Mouse (Mus musculus) neutrophil, adult 5-6 weeks (primary cell): ENCODE results near the gene Itsn2. TPM values are rescaled to one million over a fixed set of nuclear protein-coding genes. Genes with fewer than 3 reads are reported as not detected.

Experiments
- ATAC-seq: fragments of 151-379, 151-347 bp; 2 replicates; pipeline ENCODE4 v1.8.0; 2017; ENCODE audit warnings: mild to moderate bottlenecking, moderate TSS enrichment; ENCODE audit not compliant: insufficient number of reproducible peaks, poor library complexity, low FRiP score, severe bottlenecking; ENCODE audit errors: extremely low read depth
- total RNA-seq: library from RNA; stranded (forward); fragments of 200-1000 nt; gene quantifications from 2 replicates; pipeline ENCODE4 v1.2.3, GENCODE M21; 2017

Itsn2 gene
- total RNA-seq, 1 experiment from 2014 or later = 436 TPM

DNA sequence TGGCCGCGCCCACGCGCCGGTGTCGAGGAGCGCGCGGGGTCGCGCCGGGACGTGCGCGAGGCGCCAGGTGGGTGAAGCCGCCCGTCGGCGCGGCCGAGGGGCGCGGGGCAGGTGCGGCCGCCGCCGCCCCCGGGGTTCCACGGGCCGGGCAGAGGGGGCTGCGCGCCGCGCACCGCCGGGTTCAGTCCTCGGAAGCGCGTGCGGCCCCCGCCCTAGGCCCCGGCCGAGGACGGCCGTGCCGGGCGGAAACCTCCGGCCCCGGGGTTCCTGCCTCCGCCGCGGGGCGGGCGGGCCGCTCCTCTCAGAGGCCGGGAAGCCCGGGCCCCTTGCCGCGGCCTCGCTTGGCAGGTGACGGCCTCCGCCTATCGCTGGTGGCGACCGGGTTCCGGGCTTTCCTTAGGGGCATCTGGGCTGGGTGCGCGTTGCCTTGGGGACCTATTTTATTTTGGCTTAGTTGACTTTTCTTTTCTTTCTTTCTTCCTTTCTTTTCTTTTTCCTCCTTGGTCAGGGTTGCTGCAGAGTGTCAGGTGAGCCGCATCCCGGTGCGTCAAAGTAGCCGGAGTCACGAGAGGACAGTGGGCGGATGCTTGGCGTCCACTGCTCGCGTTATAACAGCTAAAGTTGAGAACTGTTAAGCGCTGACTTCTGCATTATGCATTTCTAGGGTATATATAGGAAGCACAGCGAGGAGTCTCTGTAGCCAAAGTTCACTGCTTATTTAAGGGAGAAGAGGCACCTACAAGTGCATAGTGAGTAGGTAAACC lies 910 bp downstream of the Itsn2 start:
- peak; percentile 36; the same call in 1 of the 2 replicates for ATAC-seq

DNA sequence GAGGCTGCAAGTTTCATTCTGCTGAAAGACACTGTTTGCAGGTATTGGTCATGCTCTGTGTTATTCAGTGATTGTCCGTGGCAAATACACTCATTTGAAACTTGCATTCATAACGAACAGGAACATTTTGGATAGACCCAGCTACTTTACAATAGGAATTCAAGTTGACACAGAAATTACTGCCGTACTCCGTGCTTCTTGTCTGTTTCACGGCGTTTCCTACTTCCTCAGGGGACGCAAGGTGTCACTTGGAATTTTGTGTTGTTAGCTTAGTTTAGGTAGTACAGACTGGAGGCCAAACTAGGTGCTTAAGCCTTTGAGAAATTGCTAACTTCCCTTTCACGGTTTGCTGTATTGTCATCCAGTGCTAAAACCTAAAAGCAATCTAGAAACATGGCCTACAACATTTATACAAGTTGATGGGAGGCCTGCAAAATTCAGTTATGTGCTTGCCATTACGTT lies 1.5 kb downstream of the Itsn2 start:
- no peak for ATAC-seq

DNA sequence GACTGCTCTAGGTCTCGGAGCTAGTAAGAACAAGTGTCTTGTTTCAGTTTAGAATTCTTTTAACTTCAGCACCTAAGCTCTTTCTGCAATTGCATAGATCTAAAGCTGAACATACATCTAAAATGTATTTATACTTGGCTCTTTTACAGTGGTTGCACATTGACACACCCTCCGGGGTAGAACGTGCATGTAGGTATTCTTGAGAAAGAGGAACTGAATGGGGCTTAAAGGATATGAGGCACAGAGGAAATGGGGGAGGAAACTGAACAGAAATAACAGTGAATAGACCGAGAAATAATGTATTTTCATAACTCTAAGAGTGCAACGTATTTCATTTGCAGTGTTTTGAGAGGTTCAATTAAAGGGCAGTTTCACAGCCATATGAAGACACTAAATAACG lies 2.6 kb downstream of the Itsn2 start:
- ATAC-seq = peak; percentile 80

DNA sequence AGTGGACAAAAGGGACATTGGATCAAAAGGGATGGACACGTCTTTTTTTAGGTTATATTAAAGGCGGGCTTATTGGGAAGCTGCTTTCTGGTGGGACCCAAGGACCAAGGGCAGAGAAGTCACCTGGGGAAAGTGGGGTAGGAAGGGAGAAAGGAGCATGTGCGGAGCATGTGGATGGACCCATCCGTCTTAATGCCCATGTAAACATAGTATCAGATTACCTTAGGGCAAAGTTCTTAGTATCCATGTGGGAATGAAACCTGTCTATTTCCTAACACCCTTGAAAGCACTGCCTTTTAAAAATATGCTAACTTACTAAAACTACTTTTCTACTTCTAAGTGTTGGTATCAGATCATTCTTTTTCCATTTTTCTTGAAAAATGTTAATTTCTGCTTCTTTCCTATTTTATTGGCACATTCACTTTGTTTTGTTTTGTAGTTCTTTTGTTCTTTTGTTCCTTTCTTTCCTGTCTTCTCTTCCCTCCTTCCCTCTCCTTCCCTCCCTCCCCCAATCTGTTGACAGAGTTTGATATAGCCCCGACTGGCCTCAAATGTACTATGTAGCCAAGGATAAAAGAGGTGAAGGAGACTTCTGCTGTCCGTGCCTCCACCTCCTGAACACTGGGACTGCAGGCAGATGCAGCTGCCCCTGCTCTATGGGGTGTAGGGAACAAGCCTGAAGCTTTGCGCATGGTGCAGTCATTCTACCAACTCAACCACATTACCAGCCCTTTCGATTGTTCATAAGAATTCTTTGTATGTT lies 6.4 kb downstream of the Itsn2 start:
- no peak for ATAC-seq

DNA sequence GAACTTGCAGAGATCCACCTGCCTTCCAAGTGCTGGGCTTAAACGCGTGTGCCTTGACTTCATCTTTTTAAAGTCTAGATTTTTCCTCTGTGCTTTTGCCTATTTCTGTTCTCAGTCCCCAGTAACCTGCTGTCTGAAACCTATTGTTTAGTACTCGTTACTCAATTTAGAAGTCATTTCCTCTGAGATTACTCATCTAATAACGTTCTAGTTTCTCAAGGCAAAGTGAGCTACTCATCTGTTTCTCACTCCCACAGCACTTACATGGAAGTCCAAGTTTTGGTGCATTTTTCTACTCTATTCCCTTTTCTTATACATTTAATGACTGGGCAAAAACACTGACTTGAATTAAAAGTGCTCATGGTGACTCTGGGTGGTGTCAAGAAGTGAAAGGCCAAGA lies 7.3 kb downstream of the Itsn2 start:
- no peak for ATAC-seq

DNA sequence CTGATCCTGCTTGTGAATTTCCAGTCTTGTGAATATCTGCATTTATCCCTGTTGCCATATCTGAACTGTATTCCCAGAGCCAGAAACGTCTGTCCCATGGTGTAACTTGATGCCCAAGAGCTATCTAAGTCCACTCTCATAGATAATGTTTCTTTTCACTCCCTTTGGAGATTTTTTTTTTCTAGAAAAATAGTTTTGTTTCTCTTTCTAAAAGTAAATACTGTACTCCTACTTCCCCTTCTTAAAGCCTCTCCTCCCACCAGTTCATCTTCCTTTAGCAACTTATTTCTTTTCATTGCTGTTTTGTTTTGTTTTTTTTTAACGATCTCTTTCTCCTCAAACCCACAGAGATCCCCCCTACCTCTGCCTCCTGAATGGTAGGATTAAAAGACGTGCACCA lies 14.2 kb downstream of the Itsn2 start:
- no peak for ATAC-seq

DNA sequence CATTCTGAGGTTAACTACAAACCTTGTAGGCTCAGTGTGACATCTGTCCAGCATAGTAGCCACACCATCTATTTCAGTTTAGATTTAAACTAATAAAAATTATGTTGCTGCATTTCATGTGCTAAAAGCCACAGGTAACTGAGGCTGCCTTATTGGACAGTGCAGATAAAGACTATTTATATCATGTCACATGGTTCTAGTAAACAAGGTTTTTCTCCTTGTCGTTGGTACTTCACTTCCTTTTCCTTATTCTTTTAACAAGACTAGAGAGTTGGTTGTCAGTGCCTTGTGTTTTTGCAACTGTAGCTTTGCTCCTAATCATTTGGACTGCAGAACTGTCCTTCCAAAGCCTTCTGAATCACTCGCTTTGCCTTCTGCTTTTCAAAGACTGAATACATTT lies 22.3 kb downstream of the Itsn2 start:
- no peak for ATAC-seq

DNA sequence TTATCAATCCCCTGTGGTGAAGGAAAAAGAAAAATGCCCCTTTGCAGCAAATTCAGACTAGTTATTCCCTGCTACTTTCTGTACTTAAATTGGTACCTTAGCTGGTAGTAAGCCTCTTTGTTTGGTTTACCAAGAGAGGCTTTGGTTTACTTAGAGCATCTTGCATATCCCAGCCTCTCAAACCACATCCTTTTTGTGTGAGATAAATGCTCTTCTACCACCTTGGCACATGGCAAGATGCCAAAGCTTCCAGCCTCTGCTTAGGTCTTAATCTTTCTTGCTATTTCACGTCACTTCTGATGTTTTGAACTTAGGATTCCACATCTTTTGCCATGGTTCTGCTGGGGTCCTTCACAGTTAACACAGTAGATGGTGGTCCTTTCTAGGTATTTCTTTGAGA lies 31.8 kb downstream of the Itsn2 start:
- ATAC-seq = no peak

DNA sequence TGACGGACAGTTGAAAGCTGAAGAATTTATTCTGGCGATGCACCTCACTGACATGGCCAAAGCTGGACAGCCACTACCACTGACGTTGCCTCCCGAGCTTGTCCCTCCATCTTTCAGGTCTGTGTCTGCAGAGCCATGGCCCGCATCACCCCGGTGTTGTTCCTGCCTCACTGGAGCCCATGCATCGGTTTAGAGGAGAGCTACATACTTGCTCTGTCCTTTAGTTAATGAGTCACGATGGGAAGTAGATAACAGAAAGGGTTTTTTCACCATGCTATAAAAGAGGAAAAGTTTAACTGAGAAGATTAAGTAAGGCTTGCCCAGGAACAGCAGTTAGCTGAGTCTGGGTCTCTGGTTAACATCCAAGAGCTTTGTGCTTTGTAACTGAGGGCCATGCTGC lies 40.5 kb downstream of the Itsn2 start:
- no peak for ATAC-seq

DNA sequence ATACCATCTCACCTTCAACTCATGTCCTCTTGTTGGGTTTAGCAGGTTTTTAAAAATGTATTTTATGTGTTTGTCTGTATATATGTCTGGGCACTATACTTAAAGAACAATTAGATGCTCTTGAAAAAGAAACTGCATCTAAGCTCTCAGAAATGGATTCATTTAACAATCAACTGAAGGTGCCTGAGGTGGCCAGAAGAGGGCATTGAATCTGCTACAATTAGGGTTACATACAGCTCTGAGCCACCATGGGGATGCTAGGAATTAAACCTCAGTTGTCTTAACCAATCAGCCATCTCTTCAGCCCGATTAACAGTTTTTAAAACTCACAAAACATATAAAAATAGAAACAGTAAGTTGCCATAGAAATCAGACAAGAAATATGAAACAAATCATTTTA lies 46.0 kb downstream of the Itsn2 start:
- ATAC-seq = no peak

DNA sequence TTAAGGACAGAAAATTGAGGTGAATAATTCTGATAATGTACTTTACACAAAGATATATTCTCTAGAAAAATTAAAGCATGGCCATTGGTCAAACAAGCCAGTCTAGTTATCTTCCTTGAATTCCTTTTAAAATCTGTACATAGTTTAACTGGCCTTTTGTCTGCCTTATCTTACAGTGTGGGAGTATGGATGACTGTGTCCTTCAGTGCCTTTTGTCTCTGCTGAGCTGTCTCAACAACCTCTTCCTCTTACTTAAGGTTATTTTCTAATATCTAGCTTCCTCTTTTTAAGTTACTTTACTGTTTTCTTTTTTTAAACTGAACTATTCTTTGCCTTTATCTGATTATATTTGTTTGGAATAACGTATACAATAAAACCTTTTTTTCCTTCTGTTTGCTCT lies 48.3 kb downstream of the Itsn2 start:
- ATAC-seq = no peak

DNA sequence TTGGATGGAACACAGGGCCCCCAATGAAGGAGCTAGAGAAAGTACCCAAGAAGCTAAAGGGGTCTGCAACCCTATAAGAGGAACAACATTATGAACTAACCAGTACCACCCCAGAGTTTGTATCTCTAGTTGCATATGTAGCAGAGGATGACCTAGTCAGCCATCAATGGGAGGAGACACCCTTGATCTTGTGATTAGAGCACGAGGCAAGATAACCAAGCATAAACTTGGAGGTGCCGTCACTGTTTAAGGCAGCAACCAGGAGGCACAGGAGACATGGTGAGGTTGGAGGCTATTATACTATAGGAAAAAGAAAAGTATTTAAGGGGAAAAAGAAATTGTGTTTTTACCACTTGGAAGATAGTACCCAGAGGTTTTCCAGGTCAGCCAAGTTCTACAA lies 64.4 kb downstream of the Itsn2 start:
- ATAC-seq = no peak

DNA sequence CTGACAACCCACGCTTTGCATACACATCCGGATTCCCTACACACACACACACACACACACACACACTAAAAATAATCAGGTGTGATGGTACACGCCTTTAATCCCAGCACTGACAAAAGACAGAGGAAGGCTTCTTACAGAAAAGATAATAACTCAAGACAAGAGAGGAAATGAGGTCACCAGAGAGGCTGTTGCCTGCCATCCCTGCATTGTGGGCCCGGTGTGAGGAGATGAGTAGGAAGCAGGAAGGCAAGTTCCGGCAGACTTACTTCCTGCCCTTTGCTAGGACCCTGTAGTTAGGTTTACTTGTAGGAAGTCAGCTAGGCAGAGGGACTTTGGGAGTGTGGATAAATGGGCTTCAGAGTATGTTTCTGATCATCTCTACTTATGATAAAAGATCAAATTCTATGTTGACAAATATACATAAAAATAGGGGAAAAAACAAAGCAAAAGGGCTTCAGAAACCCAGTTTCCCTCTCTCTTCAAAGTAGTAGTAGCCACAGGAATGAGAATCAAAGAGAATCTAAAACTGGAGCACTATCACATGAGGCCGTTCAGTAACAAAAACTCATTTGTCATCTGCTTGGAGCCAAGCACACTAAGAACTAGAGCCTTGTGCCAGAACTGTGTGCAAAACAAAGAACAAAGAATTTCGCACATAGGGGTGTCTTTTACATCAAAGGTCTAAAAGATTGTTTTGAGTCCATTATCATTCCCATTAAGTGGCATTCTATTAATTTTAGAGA lies 72.7 kb downstream of the Itsn2 start:
- no peak for ATAC-seq

DNA sequence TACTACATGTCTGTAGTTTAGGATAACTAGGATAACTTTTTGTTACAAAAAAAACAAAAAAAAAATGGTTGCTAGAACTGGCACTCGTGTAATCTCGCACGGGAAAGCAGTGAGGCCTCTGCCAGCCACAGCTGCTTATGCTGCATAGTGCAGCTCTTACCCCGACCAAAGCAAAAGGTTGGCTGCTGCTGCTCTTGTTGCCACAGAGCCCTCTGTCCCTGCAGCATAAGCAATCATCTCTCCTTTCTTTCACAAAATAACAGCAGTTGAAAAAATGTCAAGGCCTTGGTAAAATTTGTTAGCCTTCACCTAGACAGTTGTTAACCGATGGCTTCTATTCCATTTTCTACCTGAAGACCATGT lies 73.2 kb downstream of the Itsn2 start:
- no peak for ATAC-seq

DNA sequence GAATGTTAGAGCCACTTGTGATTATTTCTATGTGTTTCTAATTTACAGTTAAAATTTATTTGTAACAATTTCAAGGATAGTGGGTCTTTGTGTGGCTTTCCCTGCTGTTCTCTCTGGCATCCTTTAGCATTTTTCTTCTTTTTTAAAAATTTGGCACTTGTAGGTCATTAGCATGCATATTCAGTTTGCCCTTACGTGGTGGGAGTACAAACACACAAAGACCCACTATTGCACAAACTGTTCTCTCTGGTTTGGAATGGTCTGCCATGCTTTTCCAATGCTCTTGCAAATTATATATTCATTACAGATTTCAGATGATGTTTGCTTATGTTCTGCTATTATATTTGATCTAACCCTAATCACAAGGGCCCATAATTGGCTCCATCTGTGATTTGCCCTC lies 83.9 kb downstream of the Itsn2 start:
- ATAC-seq = no peak

DNA sequence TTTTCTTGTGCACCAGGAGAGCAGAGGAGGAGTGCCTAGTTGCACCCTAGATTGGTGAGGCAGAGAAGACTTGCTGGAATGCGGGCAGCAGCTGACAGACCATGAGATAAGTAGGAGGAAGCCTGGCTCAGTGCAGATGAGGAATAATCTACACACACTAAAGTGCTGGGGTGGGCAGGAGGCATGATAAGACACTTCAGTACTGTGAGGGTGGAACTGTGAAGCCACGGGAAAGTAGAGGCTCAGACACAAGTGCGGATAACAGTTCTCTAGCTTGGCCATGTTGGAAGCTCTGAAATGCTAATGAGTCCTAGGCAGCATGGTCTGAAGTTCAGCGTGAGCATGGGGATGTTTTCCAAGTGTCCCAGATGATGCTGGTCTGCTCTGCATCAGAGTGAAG lies 87.5 kb downstream of the Itsn2 start:
- no peak for ATAC-seq

DNA sequence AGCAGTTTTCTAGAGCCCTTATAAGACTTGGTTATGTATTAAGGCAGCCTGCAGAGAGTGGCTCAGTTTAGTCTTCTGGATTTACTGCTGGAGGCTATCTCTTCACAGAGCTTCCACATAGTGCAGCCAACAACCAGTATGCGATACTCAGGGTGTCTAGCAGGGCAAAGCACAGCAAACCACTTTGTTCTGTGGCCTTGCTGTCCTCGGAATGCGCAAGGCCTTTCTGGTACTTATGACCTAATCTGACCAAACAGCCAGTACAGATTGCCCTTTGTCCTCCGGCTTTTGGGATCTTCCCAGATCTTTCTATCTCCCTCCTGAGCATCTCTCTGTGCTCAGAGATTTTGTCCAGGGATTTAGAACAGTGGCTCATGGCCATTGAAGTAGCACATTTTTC lies 93.0 kb downstream of the Itsn2 start:
- ATAC-seq = no peak

DNA sequence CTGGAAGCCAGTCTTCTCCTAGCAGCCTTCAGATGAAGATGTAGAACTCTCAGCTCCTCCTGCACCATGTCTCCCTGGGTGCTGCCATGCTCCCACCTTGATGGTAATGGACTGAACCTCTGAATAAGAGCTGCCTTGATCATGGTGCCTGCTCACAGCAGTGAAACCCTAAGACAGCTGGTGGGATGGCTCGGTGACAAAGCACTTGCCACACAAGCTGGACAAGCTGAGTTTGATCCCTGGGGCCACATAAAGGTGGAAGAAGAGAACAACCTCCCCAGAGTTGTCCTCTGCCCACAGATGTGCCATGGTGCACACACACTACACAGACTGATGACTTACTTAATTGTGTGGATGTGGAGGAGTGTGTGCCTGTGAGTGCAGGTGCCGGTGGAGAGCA lies 95.9 kb downstream of the Itsn2 start:
- ATAC-seq = no peak

DNA sequence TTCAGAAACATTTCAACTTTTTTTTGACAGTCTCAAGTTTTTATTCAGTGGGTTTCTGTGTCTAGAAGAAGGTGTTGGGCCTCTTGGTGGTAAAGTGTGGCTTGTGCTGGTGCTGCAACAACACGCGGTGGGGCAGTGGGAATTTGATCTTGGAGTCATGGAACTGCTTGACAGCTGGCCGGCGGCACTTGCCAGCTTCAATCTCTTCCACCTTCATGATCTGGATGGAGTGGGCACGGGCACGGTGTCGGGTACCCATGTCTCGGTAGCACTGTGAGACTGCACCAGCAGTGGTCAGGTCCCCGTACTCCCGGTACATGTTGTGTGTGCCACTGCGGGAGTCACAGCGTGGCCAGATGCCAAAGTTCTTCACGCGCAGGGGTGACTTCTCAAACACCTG lies 96.9 kb downstream of the Itsn2 start:
- ATAC-seq = no peak

DNA sequence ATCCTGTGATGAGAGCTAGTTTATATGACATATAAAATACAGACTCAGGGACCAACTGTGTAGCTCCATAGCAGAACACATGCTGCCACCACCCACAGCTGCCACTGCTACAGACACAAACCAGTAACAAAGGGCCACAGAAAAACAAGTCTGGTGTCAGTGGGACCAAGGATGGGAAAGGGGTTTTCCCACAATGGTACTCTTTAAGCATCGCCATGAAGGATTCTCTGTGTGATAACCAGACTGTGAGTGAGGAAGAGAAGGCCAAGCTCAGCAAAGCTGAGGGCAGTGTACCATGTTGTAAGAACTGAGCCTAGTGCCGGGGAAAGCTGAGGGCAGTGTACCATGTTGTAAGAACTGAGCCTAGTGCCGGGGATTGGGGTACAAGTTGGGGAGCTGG lies 98.8 kb downstream of the Itsn2 start:
- no peak for ATAC-seq
